Mouse (Mus musculus): Measurements from ENCODE around the gene Ptpn23. TPM values are rescaled to one million over a fixed set of nuclear protein-coding genes. Genes with fewer than 3 reads are reported as not detected.
A peak's percentile ranks its signal among the peaks of the same experiment; 100 is the strongest.

Gene Ptpn23
- 5.9 and 7.8 TPM in 2 replicates for polyA plus RNA-seq (2012; ENCODE audit: insufficient read depth, insufficient read length, missing spikeins)

DNA sequence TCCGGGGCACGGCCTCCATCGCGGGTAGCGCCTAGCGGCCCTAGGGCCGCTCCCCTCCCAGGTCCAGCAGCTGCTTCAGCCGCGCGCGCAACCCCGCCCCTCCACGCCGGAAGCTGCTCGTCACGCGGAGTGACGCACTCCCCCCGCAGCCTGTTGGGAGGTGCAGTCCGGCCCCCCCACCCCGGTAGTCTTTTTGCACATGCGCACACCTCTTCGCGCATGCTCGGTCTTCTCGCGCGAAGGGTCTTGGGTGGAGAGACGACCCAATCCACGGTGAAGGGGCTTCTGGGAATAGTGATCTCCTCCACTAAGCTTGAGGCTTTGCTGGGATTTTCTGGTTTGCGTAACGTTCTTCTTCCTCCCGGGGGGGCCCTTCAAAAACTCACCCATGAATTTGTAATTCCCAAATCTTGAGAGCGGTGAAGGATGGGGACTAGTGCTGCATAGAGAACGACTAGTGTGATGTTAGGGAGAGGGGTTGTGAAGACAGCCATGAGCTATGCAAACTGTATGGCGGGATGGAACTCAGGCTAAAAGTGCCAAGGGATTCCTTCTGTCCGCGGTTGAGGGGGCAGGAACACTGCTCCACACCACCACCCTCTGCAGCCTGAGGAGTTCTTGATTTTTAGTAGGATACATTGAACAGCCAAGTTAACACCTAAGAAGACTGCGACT lies at the start of gene Ptpn23:
Ptpn23 (minus strand) TSS at position 115 of the 675 bp plus-strand sequence.
- H3K4me3 ChIP-seq (ENCODE audit: insufficient read depth, low read depth, low read length), result peak within 1 kb of the TSS; percentile 88
- peaks cover 3% of the 10 kb centered on the region; the same call in 1 of the 2 replicates for H3K4me1 ChIP-seq (ENCODE audit: control insufficient read depth, insufficient read depth, insufficient read length, low read length)
- H3K27ac ChIP-seq (replicated peaks; ENCODE audit: low read depth, low read length), result peak within 1 kb of the TSS; percentile 69

DNA sequence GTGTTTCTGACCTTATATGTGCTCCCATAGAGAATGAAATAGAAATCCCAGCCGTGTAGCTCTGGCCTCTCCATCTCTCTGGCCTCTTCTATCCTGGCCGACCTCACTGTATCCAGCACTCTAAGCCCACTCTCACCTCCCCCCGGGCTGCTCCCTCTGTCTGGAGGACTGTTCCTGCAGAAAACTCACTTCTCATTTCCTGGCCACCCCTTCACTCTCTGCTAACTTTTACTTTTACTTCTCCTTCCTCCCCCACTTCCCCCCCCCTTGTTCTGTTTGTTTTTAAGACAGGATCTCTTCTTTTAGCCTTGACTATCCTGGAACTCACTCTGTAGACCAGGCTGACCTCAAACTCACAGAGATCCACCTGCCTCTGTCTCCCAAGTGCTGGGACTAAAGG lies 44.5 kb upstream of the Ptpn23 start:
- no peaks in the 10 kb centered on the region for H3K4me1 ChIP-seq (ENCODE audit: control insufficient read depth, insufficient read depth, insufficient read length, low read length)
- H3K27ac ChIP-seq (replicated peaks; ENCODE audit: low read depth, low read length), result no peak overlapping the region
- no peak overlapping the region for H3K4me3 ChIP-seq (ENCODE audit: insufficient read depth, low read depth, low read length)

DNA sequence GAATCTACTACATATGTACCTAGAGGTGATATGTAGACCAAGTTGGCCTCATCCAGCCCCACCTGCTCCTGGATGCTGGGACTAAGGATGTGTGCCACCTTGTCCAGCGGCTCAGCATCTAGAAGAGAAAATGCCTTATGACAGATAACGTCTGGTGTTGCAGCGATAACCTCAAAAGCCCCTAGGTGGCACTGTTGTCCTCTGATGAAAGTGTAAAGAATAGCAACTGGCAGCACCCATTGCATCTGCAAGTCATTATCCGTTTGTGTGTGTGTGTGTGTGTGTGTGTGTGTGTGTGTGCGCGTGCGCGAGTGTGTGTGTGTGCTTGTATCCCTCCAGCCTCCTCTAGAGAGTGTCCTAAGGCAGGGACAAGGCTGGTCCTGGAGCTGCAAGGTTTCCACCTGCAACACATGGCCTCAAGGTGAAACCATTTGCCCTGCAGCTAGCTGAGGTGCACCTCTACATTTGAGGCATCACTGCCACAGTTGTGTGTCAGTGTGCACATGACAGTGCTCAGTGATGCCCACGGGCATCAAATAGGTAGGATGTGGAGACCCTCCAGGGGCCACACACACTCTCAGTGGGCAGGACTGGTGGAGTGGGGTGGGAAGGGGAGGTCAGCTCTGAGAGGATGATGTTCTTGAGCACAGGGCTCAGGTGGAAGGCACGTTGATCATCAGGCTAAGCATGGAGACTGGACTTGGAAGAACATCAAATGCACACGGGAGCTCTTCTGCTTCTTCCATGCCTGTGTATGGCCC lies 41.0 kb upstream of the Ptpn23 start:
- H3K27ac ChIP-seq (replicated peaks; ENCODE audit: low read depth, low read length), result no peak overlapping the region
- no peak overlapping the region for H3K4me3 ChIP-seq (ENCODE audit: insufficient read depth, low read depth, low read length)
- H3K4me1 ChIP-seq (ENCODE audit: control insufficient read depth, insufficient read depth, insufficient read length, low read length), result no peaks in the 10 kb centered on the region

DNA sequence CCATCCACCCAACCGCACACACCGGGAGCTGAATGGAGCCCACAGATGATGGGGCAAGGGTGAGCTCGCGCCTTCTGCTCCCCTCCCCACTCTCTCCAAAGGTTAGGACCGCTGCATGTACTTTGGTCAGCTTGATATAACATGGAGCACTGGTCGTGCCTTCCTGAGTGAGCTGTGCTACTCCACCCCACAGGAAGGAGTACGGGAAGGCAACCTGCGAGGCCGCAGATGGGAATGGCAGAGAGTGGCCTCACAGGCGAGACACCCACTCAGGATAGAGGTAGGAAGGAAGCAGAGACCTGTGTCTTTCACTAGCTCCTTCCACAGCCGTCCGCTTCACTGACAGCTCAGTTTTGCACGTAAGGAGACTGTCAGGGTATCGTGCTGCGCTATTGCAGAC lies 40.3 kb upstream of the Ptpn23 start:
- no peak overlapping the region for H3K27ac ChIP-seq (replicated peaks; ENCODE audit: low read depth, low read length)
- H3K4me3 ChIP-seq (ENCODE audit: insufficient read depth, low read depth, low read length), result no peak overlapping the region
- no peaks in the 10 kb centered on the region for H3K4me1 ChIP-seq (ENCODE audit: control insufficient read depth, insufficient read depth, insufficient read length, low read length)

DNA sequence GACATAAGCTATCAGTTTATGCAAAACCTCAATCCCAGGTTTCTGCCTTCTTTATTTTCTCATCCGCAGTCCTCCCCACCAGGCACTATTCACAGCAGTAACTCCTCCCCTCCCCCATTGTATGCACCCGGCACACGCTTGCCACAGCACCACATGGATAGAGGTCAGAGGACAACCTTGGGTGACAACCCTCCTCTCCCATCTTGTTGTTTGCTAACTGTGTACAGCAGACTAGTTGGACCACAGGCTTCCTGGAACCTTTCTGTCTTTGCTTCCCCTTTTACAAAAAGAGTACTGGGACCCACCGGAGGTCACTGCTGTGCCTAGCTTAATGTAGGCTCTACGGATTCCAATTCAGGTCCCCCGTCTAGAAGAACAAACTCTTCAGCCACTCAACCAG lies 32.5 kb upstream of the Ptpn23 start:
- Histone ChIP-seq H3K4me3 (ENCODE audit: insufficient read depth, low read depth, low read length) (no peak overlapping the region), H3K27ac (replicated peaks; ENCODE audit: low read depth, low read length) (no peak overlapping the region), H3K4me1 (ENCODE audit: control insufficient read depth, insufficient read depth, insufficient read length, low read length) (no peaks in the 10 kb centered on the region)

DNA sequence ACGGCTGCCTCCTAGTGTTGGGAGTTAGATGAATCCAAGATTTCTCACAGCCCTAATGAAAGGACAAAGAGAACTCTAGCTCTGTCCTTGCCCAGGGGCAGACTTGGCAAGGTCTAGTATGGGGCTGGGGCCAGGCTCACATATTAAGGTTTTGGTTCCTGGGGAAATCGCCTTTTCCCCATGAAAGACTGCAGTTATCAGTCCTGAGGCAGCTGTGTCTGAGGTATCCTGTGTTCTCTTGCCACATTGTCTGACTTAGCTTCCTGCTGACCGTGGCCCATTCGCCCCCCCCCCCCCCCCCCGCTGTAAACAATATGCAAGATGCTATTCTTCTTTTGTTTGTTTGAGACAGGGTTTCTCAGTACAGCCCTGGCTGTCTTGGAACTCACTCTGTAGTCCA lies 32.0 kb upstream of the Ptpn23 start:
- H3K4me3 ChIP-seq (ENCODE audit: insufficient read depth, low read depth, low read length), result no peak overlapping the region
- H3K27ac ChIP-seq (replicated peaks; ENCODE audit: low read depth, low read length), result no peak overlapping the region
- H3K4me1 ChIP-seq (ENCODE audit: control insufficient read depth, insufficient read depth, insufficient read length, low read length), result no peaks in the 10 kb centered on the region

DNA sequence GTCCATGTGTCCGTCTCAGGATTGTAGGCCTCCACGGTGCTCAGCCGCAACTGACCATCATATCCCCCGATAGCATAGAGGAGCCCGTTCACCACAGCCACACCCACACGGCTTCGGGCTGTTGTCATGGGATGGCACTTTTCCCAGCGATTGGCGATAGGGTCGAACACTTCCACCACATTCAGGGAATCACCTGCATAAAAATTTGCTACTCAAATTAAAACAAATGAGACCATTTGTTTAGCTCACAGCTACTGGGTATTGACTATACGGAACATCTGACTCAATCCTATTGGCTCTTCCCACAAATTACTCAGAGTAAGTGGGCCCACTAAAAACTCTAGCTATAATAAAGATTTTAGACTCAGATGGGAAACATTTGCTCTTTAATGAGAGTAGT lies 28.0 kb upstream of the Ptpn23 start:
- Histone ChIP-seq H3K27ac (replicated peaks; ENCODE audit: low read depth, low read length) (no peak overlapping the region), H3K4me3 (ENCODE audit: insufficient read depth, low read depth, low read length) (no peak overlapping the region), H3K4me1 (ENCODE audit: control insufficient read depth, insufficient read depth, insufficient read length, low read length) (no peaks in the 10 kb centered on the region)

DNA sequence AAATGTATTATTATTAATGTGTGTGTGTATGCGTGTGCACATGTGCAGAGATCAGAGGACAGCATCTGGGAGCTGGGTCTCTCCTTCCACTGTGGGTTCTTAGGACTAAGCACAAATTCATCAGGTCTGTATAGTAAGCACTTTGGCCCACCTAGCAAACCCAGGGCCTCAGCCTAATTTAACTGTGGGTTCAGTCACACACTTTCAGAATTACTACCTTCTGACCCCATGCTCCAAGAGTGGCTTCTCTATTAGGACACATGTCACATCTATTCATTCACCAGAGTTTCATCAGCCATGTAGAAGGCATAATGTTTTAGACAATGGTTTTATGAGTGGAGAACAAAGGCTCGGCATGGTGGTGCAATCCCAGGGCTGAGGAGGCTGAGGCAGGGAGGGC lies 25.0 kb upstream of the Ptpn23 start:
- H3K4me3 ChIP-seq (ENCODE audit: insufficient read depth, low read depth, low read length), result no peak overlapping the region
- H3K27ac ChIP-seq (replicated peaks; ENCODE audit: low read depth, low read length), result no peak overlapping the region
- no peaks in the 10 kb centered on the region for H3K4me1 ChIP-seq (ENCODE audit: control insufficient read depth, insufficient read depth, insufficient read length, low read length)

DNA sequence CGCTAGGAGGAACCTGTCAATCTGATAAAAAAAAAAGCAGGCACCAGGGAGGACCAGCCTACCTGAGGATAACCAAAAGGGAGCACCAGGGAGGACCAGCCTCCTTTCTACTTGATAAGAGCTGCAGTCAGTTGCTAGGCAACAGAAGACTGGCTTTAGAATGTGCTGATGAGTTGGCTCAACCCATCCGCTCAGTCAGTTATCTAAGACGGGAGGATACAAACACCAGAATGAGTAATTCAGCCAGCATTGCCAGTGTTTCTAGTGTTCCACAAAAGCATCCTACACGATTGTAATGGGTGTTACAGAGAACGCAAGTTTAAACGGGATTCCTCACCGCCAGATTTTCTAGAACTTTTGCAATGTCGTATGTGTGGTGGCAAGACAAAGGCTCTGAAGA lies 23.2 kb upstream of the Ptpn23 start:
- Histone ChIP-seq H3K4me1 (ENCODE audit: control insufficient read depth, insufficient read depth, insufficient read length, low read length) (no peaks in the 10 kb centered on the region), H3K4me3 (ENCODE audit: insufficient read depth, low read depth, low read length) (no peak overlapping the region), H3K27ac (replicated peaks; ENCODE audit: low read depth, low read length) (no peak overlapping the region)

DNA sequence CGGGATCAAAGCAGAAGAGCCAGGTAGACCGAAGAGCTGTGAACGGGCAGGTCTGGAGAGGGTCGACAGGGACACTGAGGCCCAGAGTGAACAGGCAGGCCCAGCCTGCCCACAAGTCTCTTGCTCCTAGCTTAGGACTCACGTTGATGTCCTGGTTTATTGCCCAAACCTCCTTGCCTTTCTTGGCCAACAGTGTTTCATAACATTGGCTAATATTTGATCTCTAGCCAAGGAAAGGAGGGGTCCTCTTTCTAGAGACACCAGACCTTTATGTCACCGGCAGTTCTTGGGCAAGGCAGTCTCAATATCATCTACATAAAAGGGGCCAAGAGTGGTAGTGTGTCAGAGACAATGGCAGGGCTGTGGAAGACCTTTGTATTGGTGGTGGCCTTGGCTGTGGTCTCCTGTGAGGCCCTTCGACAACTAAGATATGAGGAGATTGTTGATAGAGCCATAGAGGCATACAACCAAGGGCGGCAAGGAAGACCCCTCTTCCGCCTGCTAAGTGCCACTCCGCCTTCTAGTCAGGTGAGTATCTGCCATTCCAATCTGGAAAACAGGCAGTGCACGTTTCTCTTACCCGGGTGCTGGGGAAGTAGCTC lies 11.6 kb upstream of the Ptpn23 start, which contains the start of gene Ngp:
Ngp (plus strand) TSS at position 237 of the 602 bp plus-strand sequence.
- Histone ChIP-seq H3K4me3 (ENCODE audit: insufficient read depth, low read depth, low read length) (no peak within 1 kb of the TSS), H3K27ac (replicated peaks; ENCODE audit: low read depth, low read length) (no peak within 1 kb of the TSS), H3K4me1 (ENCODE audit: control insufficient read depth, insufficient read depth, insufficient read length, low read length) (no peaks in the 10 kb centered on the region)

DNA sequence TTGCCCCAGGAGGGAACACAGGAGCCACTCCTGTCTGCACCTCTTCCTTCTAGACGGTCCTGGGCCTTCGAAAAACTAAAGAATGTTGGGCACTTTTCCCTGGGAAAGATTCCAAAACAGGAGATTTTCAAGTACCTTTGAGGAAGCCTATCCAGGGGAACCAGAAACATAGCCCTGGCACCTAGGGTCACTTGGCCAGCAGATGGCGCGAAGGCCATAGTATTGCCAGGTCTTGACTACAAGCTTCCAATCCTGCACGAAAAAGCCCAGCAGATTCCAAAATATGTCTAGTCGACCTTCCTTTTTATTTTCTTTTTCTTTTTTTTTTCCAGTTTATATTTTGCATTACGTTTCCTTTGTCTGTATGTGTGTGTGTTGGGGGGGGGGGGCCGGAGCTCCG lies 5.8 kb upstream of the Ptpn23 start:
- H3K4me1 ChIP-seq (ENCODE audit: control insufficient read depth, insufficient read depth, insufficient read length, low read length), result no peaks in the 10 kb centered on the region
- H3K4me3 ChIP-seq (ENCODE audit: insufficient read depth, low read depth, low read length), result no peak overlapping the region
- H3K27ac ChIP-seq (replicated peaks; ENCODE audit: low read depth, low read length), result no peak overlapping the region

DNA sequence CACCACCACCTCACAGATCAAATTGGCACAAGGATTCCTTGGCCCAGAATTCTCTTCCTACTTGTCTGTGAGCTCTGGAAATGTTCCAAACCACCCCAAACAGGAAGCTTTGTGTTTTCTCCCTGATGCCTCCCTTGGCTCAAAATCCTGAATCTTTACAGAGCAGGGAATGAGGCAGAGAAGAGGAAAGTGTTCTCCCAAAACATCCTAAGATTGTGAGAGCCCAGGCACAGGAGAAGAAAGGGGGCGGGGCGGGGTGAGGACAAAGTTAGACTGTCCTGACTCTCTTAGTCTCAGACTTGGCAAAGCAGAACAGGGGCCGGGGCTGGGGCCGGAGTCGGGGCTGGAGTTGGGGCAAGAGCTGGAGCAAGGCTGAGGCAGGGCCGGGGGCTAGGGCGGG lies 4.9 kb upstream of the Ptpn23 start:
- no peaks in the 10 kb centered on the region for H3K4me1 ChIP-seq (ENCODE audit: control insufficient read depth, insufficient read depth, insufficient read length, low read length)
- no peak overlapping the region for H3K27ac ChIP-seq (replicated peaks; ENCODE audit: low read depth, low read length)
- no peak overlapping the region for H3K4me3 ChIP-seq (ENCODE audit: insufficient read depth, low read depth, low read length)

DNA sequence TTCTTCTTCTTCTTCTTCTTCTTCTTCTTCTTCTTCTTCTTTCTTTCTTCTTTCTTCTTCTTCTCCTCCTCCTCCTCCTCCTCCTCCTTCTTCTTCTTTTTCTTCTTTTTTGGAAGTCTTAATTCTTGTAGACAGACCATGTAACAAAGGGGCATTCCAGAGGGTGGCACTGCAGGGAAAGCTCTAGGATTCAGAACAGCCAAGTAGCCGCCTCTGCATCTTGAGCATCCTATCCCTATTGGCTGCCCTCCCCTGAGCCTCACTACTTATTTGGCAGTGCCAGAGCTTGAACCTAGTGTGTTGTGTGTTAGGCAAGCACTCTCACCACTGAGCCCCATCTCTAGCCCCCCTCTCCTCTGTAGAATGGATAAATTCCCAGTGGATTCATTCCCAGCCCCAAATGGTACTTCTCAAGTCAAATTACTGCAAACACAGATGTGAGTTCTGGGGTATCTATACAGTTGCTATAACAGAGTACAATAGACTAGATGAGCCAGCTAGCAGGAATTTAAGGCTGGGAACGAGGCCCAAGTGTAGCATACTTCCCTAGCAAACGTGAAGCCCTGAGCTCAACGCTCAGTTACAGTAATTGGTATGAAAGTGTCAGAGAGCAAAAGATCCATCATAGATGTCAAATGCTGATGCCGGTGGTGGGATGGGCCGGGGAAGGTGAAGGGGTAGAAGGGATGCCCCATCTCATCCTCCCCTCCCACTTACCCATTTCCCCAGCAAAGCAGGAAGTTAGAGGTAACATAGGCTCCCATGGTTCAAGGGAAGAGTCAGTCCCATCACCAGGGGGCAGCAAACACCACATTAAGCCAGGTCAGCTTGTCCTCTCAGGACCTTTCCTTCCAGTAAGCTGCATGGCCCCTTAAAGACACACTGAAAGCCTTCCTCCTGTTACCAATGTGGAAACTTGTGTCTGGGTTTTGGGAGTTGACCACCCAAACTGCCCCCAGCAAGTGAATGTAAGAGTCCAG lies 3.2 kb upstream of the Ptpn23 start:
- peaks cover 3% of the 10 kb centered on the region; the same call in 1 of the 2 replicates for H3K4me1 ChIP-seq (ENCODE audit: control insufficient read depth, insufficient read depth, insufficient read length, low read length)
- no peak overlapping the region for H3K27ac ChIP-seq (replicated peaks; ENCODE audit: low read depth, low read length)
- no peak overlapping the region for H3K4me3 ChIP-seq (ENCODE audit: insufficient read depth, low read depth, low read length)

DNA sequence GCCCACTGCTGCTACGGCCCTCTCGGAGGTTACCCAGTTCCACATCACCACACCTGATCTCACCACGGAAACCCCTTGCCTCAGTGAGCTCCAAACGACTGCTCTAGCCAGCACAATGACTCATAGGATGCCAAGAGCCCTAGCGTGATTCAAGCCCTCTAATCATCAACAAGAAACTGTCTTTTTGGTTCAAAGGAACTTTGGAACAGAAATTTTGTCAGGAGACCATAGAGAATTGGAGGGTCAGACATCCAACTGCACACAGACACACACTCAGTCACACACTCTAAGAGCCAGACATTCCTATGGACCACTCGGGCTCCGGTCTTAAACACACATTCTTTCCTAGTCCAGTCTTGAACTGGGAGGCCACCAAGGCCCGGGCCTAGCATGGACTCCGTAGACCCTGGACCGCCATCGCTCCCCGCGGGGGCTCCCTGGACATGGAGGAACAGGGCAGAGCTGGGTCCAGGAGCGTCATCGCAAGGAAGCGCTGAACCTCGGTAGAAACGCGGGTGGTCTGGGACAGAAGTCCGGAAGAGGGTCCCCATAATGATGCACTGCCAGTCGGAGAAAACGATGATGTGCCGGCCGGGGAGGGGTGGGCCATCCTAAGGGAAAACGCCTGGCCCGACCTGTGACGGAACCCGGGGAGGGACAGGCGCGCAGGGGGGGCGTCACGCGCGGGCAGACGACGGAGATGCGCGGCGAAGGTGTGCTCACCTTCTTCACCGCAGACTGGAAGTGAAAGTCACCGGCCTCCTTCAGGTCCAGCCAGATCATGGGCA lies 508 bp downstream of the Ptpn23 start:
- H3K4me3 ChIP-seq (ENCODE audit: insufficient read depth, low read depth, low read length), result peak overlapping the region; percentile 88
- peak overlapping the region; percentile 13 for H3K27ac ChIP-seq (replicated peaks; ENCODE audit: low read depth, low read length)
- peaks cover 3% of the 10 kb centered on the region; the same call in 1 of the 2 replicates for H3K4me1 ChIP-seq (ENCODE audit: control insufficient read depth, insufficient read depth, insufficient read length, low read length)

Data from brown adipose tissue, adult 24 weeks (tissue).